Mouse (Mus musculus) hindbrain, embryonic 10.5 days (tissue): ENCODE measurements around the gene Pigp. TPM values are rescaled to one million over a fixed set of nuclear protein-coding genes. Genes with fewer than 3 reads are reported as not detected.

Source experiments
- DNase-seq: peaks from one replicate; pipeline ENCODE4 v3.0.0-alpha.2; 2017; ENCODE audit warnings: low spot score
- H3K27ac ChIP-seq: fragments of 300-500 bp; sonication (generic); 2 replicates; pipeline ENCODE4 v1.5.1; 2016; ENCODE audit warnings: mild to moderate bottlenecking, moderate library complexity
- H3K27me3 ChIP-seq: fragments of 300-500 bp; sonication (generic); 2 replicates; pipeline ENCODE4 v1.6.1; 2016; ENCODE audit warnings: mild to moderate bottlenecking; ENCODE audit not compliant: poor library complexity, insufficient read depth, severe bottlenecking
- H3K36me3 ChIP-seq: fragments of 300-500 bp; sonication (generic); 2 replicates; pipeline ENCODE4 v1.6.1; 2016; ENCODE audit warnings: mild to moderate bottlenecking, moderate library complexity
- H3K4me1 ChIP-seq: fragments of 300-500 bp; sonication (generic); replicated peaks from 2 replicates; pipeline ENCODE4 v1.6.1; 2016; ENCODE audit warnings: mild to moderate bottlenecking
- H3K4me3 ChIP-seq: fragments of 300-500 bp; sonication (generic); 2 replicates; pipeline ENCODE4 v1.5.1; 2016; ENCODE audit warnings: mild to moderate bottlenecking, moderate library complexity
- H3K9me3 ChIP-seq: fragments of 300-500 bp; sonication (generic); 2 replicates; pipeline ENCODE4 v1.6.1; 2016; ENCODE audit warnings: mild to moderate bottlenecking, moderate library complexity
- WGBS: fragments of 180-500 bp; shearing (Covaris S2); methylation state at CpG from one replicate; pipeline ENCODE4 v1.1.7; 2016; 5-methylcytosine and 5-hydroxymethylcytosine counted together
- polyA plus RNA-seq: library from polyadenylated mRNA; unstranded; fragments of >200 nt; fragmentation: Nextera tagmentation; extraction: Ambion mirVana; gene quantifications from 2 replicates; pipeline ENCODE4 v1.2.1, GENCODE M21; 2016

Pigp gene
- polyA plus RNA-seq, 1 experiment from 2014 or later = 96.3 TPM

DNA sequence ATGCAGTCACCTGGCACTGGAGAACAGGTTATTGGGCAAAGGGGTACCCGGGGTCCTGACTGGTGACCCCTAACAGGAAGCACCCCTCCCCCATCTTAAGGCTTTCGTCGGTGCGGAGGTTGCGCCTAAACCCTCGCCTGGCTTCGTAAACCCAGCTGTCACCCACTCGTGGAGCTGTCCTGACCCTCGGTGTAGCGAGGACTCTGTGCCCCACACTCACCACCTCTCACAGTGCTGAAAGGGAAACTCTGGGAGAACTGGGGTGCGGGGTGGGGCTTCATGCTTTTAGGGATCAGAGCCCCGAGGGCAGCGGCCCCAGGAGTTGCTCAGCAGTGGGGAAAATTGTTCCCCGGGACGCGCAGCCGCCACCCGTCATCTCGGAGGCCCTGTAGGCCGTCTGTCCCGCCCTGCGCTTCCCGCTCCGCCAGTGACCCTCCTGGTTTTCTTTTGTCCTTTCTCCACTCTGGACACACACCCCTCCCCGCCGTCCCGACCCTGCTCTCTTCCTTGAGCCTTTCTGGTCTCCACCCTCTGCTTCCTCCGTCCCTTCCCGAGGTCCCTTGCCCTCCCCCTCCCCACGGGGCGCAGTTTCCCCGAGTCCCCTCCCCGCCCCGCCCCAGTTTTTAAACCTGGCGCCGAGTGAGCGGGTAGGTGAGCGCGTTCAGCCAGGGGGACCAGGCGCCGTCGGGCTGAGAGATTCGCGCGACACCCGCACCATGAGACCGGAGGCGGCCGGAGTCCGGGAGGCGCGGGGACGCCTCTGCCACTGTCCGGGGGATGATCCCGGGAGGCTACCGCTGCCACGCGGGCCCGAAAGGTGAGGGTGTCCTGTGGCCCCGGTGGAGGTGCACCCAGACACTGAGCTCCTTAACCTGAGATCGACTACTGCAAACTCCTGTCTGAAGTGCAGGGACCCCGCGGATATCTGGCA lies 43.6 kb downstream of the Pigp start, which contains the start of gene Ripply3:
Gene Ripply3 (plus strand): TSS at position 640 of the 931 bp plus-strand sequence.
- H3K27ac ChIP-seq = peak within 1 kb of the TSS; percentile 87
- no peaks in the 10 kb centered on the region for H3K9me3 ChIP-seq
- no peaks in the 10 kb centered on the region for H3K36me3 ChIP-seq
- WGBS = 1% methylated on average over 63 of the region's 63 CpGs
- peaks cover 66% of the 10 kb centered on the region for H3K27me3 ChIP-seq
- DNase-seq = peak; percentile 69
- H3K4me3 ChIP-seq = peak within 1 kb of the TSS; percentile 64
- peaks cover 34% of the 10 kb centered on the region for H3K4me1 ChIP-seq

GRCm38 (mm10) chr16:94326008-94326407 lies 45.6 kb downstream of the Pigp start:
- WGBS = 88% methylated on average over 3 of the region's 3 CpGs
- Histone ChIP-seq H3K4me3 (no peak overlapping the region), H3K9me3 (no peaks in the 10 kb centered on the region), H3K4me1 (peaks cover 34% of the 10 kb centered on the region), H3K27ac (no peak overlapping the region), H3K36me3 (no peaks in the 10 kb centered on the region), H3K27me3 (peaks cover 61% of the 10 kb centered on the region)
- no peak for DNase-seq

- H3K27ac ChIP-seq = no peak overlapping the region
- DNase-seq = no peak
- WGBS = 68% methylated on average over 5 of the region's 5 CpGs
These were observed 48.0 kb downstream of the Pigp start for GRCm38 (mm10) chr16:94323681-94324080.

GRCm38 (mm10) chr16:94320223-94320622 lies 51.4 kb downstream of the Pigp start:
- 82% methylated on average over 5 of the region's 5 CpGs for WGBS
- Histone ChIP-seq H3K4me1 (no peaks in the 10 kb centered on the region), H3K4me3 (no peak overlapping the region), H3K36me3 (no peaks in the 10 kb centered on the region), H3K27ac (no peak overlapping the region), H3K27me3 (peaks cover 4% of the 10 kb centered on the region), H3K9me3 (no peaks in the 10 kb centered on the region)
- no peak for DNase-seq

More at GRCm38 (mm10) chr16:94323681-94324080, 48.0 kb downstream of the Pigp start:
- H3K4me1 ChIP-seq = peaks cover 12% of the 10 kb centered on the region
- H3K27me3 ChIP-seq = peaks cover 37% of the 10 kb centered on the region
- no peaks in the 10 kb centered on the region for H3K9me3 ChIP-seq
- H3K36me3 ChIP-seq = no peaks in the 10 kb centered on the region
- no peak overlapping the region for H3K4me3 ChIP-seq

GRCm38 (mm10) chr16:94317752-94318151 lies 53.9 kb downstream of the Pigp start:
- Histone ChIP-seq H3K4me3 (no peak overlapping the region), H3K9me3 (no peaks in the 10 kb centered on the region), H3K27me3 (peaks cover 5% of the 10 kb centered on the region; the same call in 1 of the 2 replicates), H3K4me1 (peaks cover 12% of the 10 kb centered on the region), H3K27ac (no peak overlapping the region), H3K36me3 (no peaks in the 10 kb centered on the region)
- no peak for DNase-seq
- WGBS = 81% methylated on average over 5 of the region's 5 CpGs

GRCm38 (mm10) chr16:94315215-94315614 lies 56.4 kb downstream of the Pigp start:
- no peak overlapping the region for H3K4me3 ChIP-seq
- 55% methylated on average over 1 of the region's 1 CpGs for WGBS
- peaks cover 5% of the 10 kb centered on the region; the same call in 1 of the 2 replicates for H3K27me3 ChIP-seq
- no peak for DNase-seq
- H3K9me3 ChIP-seq = no peaks in the 10 kb centered on the region
- H3K4me1 ChIP-seq = peaks cover 22% of the 10 kb centered on the region
- H3K27ac ChIP-seq = no peak overlapping the region
- H3K36me3 ChIP-seq = no peaks in the 10 kb centered on the region

GRCm38 (mm10) chr16:94314626-94315025 lies 57.0 kb downstream of the Pigp start:
- H3K27me3 ChIP-seq = peaks cover 5% of the 10 kb centered on the region; the same call in 1 of the 2 replicates
- no peaks in the 10 kb centered on the region for H3K36me3 ChIP-seq
- no peak overlapping the region for H3K4me3 ChIP-seq
- no peaks in the 10 kb centered on the region for H3K9me3 ChIP-seq
- no peak for DNase-seq
- H3K4me1 ChIP-seq = peaks cover 22% of the 10 kb centered on the region
- WGBS = 92% methylated on average over 5 of the region's 5 CpGs
- H3K27ac ChIP-seq = no peak overlapping the region

DNA sequence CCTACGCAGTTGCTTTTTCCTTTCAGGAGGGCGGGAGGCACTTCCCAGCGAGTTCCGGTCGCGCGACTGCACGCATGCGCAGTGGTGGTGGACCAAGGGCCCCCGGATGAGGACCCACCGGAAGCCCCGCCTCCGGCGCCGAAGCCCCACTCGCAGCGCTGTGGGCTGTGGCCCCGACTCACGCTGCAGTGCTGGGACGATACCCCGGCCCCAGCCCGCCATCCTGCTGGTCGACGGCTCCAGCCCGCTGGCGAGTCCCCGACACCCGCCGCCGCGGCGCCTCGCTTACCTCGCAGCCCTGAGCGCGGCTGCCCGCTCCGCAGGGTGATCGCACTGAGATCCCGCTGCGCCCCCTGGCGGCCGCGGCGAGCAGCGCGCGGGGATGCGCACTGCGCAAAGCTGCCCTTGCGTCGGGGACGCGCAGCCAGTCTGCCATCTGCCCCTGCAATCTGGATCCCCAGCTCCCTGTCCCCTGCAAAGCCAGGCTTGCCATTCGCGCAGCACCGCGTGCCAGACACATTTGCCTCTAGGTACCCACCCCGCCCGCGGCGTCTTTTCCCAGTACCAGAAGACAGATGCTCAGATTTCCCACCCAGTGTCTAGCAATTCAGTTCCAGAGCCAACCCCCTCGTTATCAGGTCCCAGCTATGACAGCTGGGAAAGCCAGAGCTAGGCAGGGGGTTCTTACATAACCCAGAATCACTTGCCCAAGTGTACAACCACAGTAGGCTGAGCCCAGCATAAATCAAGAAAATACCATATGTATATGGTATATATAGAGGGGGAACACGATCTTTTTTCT lies 58.2 kb downstream of the Pigp start, which contains the start of gene Hlcs:
Gene Hlcs (minus strand): TSS at position 343 of the 802 bp plus-strand sequence.
- under 1% methylated on average over 64 of the region's 64 CpGs for WGBS
- H3K4me3 ChIP-seq = peak within 1 kb of the TSS; percentile 78
- DNase-seq = peak; percentile 96
- H3K27ac ChIP-seq = peak within 1 kb of the TSS; percentile 99
- peaks cover 5% of the 10 kb centered on the region; the same call in 1 of the 2 replicates for H3K27me3 ChIP-seq
- H3K4me1 ChIP-seq = peaks cover 22% of the 10 kb centered on the region
- no peaks in the 10 kb centered on the region for H3K9me3 ChIP-seq
- H3K36me3 ChIP-seq = no peaks in the 10 kb centered on the region

DNA sequence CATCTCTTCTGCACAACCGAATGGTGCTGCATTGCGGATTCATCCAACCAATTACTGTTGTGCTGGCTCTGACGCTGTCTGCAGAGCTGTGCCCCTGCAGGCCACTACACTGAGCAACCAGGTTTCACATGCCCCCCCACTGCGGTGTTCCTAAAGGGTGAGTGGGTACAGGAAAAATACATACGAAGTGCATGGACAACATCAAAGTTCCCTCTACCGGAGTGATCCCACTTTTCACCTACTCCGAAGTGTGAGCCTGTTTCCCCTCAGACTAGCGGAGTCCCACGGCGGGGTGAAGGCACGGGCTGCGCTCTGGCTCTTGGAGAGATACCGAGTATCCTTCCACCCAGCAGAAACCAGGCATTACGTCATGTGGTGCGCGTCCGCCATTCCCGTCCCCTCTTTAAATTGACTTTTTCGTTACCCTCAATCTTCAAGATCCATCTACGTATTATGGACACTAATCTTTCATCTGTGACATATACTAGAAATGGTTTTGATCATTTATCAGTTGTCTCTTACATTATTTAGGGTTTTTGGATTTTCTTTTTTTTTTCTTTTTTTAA lies 58.9 kb downstream of the Pigp start:
- Histone ChIP-seq H3K36me3 (no peaks in the 10 kb centered on the region), H3K27ac (peak overlapping the region; percentile 99), H3K4me3 (peak overlapping the region; percentile 78), H3K9me3 (no peaks in the 10 kb centered on the region), H3K4me1 (peaks cover 27% of the 10 kb centered on the region), H3K27me3 (peaks cover 5% of the 10 kb centered on the region; the same call in 1 of the 2 replicates)
- WGBS = under 1% methylated on average over 20 of the region's 20 CpGs
- DNase-seq = peak; percentile 86

DNA sequence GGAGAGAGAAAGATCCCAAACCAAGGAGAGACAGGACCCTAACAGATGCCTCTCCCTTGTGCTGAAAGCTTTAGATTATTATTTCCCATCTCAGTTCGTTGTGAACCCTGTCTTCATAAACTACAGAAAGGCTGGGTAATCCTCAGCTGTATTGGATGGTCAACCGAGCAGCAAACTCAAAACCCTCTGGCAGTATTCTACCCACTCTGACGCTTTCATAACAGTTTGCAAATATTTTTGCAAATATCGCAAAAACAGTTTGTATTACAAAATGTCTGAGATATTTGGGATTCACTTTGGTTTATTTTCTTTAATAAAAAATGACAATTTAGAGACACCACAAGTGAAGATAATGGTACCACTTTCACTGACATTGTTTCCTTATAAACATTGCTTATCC lies 59.7 kb downstream of the Pigp start:
- Histone ChIP-seq H3K4me1 (peaks cover 31% of the 10 kb centered on the region), H3K27ac (peak overlapping the region; percentile 99), H3K9me3 (no peaks in the 10 kb centered on the region), H3K36me3 (no peaks in the 10 kb centered on the region), H3K4me3 (peak overlapping the region; percentile 78), H3K27me3 (peaks cover 5% of the 10 kb centered on the region; the same call in 1 of the 2 replicates)
- no peak for DNase-seq
- WGBS = 81% methylated on average over 4 of the region's 4 CpGs

- peaks cover 5% of the 10 kb centered on the region; the same call in 1 of the 2 replicates for H3K27me3 ChIP-seq
- H3K36me3 ChIP-seq = no peaks in the 10 kb centered on the region
- 87% methylated on average over 1 of the region's 1 CpGs for WGBS
- H3K4me1 ChIP-seq = peaks cover 31% of the 10 kb centered on the region
- H3K9me3 ChIP-seq = no peaks in the 10 kb centered on the region
- DNase-seq = no peak
- H3K4me3 ChIP-seq = peak overlapping the region; percentile 78; the same call in 1 of the 2 replicates
- no peak overlapping the region for H3K27ac ChIP-seq
These were observed 60.2 kb downstream of the Pigp start for GRCm38 (mm10) chr16:94311416-94311815.

- Histone ChIP-seq H3K36me3 (0 out of 2 replicates have a peak, but pooled peaks cover 3% of the 10 kb centered on the region), H3K4me1 (peaks cover 28% of the 10 kb centered on the region), H3K27ac (no peak overlapping the region), H3K27me3 (peaks cover 4% of the 10 kb centered on the region; the same call in 1 of the 2 replicates), H3K9me3 (peaks cover 2% of the 10 kb centered on the region; the same call in 1 of the 2 replicates), H3K4me3 (no peak overlapping the region)
- WGBS = 89% methylated on average over 4 of the region's 4 CpGs
- no peak for DNase-seq
These were observed 62.6 kb downstream of the Pigp start for GRCm38 (mm10) chr16:94309025-94309424.
